Mouse (Mus musculus) hematopoietic stem cell, adult 5-6 weeks (primary cell): ENCODE data around the gene P4hb. TPM values are rescaled to one million over a fixed set of nuclear protein-coding genes. Genes with fewer than 3 reads are reported as not detected.
"Not testable (repeated sequence)": the region's sequence is repeated elsewhere in the genome, so short reads cannot be mapped to it uniquely, and the experiment has no call there.

Experiments used
- ATAC-seq, 2 experiments: fragments of 125-278 bp in 1 of 2; replicated peaks in 1 of 2; 2 replicates each; pipeline ENCODE4 v1.8.0; 2016 to 2017; ENCODE audit warnings: inconsistent platforms in 2 of 2, mild to moderate bottlenecking in 2 of 2, moderate number of reproducible peaks in 2 of 2, low read depth in 1 of 2, moderate TSS enrichment in 1 of 2; ENCODE audit not compliant: low FRiP score in 2 of 2, poor library complexity in 2 of 2, severe bottlenecking in 2 of 2, insufficient read depth in 1 of 2, low TSS enrichment in 1 of 2
- total RNA-seq: library from RNA; stranded (forward); fragments of 172-1452, 232-1000 nt; gene quantifications from 2 replicates; pipeline ENCODE4 v1.2.3, GENCODE M21; 2017

Gene P4hb
- total RNA-seq, 1 experiment from 2014 or later = 384 TPM

DNA sequence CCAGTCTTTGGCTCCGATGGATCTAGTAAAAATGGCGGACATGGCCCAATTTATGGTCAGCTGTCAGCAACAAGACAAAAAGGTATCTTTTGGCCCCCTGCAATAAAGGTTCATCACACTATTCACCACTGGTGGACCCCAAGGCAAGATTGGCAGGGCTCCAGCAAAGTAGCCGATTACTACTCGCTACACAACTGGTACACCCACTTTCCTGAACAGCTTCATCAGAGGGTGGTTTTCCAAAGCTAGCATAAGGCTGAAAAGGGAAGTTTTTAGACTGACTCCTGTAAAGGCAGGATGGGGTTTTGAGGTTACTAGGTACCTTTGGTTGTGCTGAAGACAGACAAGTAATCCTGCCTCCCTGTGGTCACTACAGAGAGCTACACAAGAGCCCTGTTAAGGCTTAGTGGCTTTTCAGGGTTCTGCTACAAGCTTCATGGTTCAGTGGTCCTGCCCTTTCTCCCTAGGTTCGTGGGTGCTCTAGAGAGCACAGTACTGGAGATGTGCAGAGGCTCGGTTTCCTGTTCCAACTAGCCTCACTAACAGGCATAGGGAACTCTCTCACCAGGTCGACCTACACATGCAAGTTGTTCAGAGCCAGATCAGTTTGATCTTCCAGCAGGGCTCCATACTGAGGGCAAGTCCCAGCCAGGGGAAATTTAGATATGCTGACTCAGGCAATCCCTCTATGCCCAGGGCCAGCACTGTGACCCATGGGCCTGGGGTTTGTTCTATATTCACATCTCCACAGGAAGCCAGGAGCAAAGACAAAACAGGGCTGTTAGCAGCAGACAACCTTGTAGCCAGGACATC is 4.4 kb upstream of the P4hb start:
- no peak for ATAC-seq

DNA sequence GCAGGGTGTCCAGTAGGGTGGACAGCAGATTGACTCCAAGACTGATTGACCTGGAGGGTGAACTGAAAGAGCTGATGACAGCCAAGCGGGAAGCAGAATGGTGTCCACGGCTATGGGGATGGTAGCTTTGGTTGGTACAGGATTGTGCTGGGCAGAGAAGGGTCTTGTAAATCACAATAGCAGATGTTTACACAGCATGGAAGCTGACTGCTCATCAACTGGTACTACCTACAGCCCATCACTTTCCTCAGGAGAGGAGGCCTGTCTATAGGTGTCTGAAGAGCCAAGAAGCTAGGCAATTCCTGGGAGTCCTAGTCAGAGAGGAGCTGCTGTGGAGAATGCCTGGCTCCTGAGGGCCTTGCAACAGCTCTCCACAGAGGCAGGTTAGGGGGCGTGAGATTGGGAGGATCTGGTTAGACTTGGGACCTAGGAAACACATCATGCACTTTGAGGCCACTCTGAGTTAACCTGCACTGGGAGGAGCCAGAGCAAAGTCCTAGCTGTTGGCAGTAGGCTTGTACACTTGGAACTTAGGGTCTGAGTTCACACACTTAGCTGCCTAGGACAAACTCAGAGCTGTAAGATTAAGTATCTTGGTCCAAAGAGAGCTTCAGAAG is 3.4 kb upstream of the P4hb start:
- no peak for ATAC-seq

DNA sequence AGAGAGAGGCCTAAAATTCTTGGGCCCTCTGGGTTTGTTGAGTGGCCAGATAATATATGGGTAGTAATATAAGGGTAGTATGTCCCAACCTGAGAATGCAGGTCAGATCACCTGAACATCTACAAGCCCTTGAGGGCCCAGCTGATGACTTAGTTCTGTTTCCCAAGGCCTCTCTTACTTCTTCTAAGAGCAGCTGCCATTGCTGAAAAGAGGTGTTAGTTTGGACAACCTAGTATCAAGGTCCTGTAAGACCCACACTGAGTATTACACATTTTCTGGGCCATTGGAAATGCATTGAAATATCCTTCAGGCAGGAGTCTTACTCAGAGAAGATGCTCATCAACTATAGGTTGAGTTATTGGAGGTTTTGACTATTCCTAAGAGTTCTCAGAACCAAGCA is 2.9 kb upstream of the P4hb start:
- no peak for ATAC-seq

DNA sequence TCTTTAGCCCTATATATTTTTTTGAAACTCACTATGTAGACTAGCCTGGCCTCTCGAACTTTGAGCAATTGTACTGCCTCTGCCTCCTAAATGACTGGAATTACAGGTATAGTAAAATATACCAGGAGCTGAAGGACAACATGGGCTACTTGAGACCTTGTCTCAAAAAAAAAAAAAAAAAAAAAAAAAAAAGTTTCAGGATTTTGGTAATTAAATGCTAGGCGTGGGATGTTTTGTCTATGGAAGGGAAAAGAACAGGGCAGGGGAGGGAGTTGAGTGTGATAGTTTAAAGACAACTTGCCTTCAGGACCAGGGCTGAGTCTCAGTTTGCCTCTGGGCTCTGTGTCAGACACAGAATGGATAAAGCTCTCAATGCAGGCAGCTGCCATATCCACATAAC is 2.0 kb upstream of the P4hb start:
- no peak for ATAC-seq

DNA sequence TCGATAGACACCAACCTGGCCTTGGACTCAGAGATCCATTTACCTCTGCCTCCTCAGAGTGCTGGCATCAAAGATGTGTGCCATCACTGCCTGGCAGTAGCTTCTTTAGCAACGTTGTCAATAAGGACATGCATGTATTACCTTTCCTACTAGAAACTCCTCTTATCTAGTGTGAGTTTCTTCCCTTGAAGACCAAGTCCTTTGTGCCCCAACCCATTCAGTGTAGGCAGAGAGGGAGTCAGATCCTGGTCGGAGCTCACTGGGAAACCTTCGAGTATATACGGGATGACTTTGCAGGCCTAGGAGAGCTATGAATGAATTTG is 1.2 kb upstream of the P4hb start:
- ATAC-seq = no peak

DNA sequence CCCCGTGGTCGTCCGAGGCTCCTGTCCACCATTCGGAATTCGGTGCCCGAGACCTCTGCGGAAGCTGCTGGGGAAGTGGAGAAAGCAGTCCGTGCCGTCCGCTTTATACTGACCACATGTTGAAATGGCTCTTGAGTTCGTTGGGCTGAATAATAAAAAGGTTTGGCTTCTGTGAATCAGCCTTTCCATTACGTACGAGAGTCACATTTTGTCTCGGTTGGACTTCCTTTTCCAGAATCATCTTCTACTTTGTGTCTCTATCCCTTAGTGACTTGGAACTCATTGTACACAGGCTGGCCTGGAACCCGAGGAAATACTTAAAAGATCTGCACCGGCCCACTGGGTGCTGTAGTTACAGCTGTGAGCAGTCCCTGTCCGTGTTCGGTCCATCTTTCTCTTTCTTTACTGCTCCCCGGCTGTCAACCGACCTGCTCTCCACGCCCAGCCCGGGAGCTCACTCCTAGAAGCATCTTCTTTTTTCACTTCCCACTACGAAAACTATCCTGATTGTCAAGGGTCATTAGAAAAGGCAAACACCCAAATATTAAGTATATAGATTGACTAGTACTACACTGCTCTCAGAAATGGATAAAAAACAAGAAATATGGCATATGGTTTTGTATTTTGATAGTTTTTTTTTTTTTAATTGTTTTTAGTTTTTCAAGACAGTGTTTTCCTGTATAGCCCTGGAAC is 678 bp upstream of the P4hb start:
- no peak; a peak in 1 of 4 replicates for ATAC-seq

DNA sequence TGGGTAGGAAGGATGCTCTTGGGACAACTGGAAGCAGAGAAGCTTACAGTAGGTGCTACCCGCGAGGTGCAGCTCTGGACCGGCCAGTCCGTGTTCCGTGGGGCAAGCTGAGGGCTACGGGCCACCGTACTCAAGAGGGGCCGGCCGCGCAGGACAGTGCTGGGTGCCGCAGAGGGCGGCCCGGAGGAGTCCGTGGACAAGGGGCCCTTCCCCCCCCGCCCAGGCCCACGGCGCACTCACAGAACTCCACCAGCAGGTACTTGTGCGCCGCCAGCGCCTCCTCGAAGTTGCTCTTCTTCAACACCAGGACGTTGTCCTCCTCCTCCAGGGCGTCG is 669 bp downstream of the P4hb start:
- no peak for ATAC-seq

DNA sequence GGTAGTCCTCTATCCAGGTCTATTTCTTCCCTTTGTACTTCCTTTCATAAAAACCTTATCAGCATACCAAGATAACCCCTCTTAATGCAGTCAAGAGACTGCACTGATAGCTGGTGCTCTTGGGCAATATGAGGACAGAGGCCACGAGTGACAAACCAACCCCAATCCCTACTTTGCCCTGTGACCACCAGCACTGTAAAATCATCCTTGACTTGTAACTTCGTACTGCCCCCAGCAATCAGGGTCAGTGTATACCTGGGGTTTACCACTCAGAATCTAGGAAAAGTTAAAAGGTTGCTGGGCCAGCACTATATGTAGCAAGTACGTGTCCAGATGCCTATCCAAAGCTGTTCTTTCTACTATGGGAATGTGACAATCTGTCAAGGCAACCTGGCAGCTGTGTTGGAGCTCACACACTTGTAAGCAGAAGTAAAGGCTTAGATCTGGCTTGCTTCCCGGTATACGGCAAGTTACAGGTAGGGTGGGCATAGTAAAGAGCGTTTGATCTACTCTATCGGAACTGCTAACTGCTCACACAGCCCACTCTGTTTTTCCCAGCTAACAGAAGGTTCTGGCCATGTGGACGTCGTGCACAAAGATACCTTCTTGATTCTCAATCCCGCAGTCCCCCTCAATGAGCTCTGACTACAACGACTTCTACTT is 1.2 kb downstream of the P4hb start:
- no peak for ATAC-seq

DNA sequence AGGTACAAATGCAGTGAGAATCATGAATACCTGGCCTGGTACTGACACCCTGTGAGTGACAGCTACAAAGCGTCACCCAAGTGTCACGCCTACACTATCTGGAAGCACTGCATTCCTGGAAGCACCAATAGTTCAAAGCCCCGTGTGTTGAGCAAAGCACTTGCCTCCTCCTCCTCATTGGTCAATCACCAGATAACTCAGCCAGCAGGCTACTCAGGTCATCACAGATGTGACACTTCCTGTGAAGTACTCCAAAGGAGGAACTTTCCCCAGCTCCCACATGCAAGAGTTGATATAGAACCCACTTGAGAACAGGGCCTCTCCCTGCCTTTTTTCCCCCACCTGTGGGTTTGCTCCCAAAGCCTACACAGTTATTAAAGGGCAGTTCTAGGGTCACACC is 1.9 kb downstream of the P4hb start:
- ATAC-seq = no peak; a peak in 1 of 4 replicates

DNA sequence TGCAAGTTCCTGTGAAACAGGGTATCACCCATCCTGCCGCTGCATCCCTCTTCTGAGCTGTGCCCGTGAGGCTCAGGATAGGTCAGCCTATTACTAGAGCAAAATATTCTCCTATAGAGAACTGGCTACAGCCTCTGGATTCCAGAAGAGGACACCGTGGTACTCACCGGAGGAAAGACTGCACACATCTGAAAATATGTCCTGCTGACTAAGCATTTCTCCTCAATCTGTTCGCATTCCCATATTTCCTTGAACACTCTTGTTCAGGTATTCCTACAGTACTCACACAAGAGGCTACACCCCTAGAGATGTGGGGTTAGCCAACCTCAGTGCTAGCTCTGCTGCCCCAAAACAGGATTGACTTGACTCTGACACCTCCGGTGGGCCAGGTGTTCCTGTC is 4.7 kb downstream of the P4hb start:
- ATAC-seq = no peak

DNA sequence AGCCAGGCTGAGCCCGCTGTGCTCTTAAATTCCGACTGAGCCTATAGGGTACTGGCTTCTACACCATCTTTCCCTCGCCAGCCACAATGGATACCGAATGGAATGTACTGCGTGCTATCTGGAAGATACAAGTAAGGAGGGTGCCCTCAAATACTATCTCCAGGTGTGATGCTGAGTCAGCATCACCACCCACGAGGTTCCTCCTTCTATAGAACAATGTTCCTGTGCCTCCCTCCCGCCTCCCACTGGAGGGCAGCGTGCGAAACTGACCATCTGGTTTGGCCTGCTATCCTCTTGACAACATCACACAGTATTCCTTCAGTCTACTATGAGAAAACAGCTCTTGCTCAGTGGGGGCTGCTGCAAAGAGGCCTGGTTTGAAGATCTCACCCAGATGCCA is 7.9 kb downstream of the P4hb start:
- no peak for ATAC-seq

DNA sequence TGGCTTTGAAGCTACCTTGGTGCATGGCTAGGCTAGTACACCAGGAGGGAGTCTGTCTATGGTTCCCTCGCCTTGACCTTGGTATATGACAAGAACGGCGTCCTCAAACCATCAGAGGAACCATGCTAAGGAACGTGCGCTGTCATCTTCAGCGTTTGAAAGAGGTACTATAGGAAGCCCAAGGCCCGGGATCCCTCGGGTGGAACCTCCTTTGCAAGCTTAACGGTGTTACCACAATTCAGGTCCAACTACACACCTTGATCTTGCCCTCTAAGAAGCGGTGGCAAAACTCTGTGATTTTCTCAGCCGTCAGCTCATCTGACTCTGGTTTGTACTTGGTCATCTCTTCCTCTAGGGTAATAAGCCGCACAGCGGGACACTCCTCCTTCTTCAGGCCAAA is 10.1 kb downstream of the P4hb start:
- ATAC-seq = no peak

DNA sequence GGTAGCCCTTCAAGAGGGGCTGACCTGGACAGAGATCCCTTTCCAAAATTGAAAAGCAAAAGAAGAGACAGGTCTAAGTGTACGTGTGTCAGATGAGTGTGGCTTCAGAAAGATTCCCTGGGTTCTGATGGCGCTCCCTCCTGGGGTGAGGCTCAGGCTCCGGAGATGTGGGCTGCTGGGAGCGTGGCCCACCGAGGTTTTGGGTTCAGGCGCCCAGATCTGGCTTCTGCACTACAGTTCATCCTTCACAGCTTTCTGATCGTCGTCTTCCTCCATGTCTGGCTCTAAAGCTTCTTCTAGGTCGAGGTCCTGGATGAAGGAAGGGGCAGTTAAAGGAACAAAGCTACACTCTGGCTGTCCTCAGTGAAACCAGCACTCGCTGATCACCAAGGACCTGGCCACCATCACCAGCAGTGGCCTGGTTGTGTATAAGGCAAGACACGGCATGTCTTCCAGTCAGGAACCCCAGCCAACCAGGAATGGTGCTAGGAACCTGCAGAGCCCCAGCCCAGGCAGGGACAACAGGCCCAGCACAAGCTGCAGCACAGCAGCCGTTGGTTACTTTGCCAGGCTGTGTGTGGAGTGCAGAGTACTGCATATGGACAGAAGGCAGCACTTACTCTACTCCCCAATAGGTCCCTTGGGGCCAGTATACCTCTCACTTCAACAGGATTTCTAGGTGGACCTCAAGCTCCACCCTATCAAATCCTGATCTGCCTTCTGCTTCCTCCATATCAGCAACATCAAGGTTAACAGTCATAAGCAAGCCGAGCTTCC is 11.9 kb downstream of the P4hb start:
- ATAC-seq = no peak

DNA sequence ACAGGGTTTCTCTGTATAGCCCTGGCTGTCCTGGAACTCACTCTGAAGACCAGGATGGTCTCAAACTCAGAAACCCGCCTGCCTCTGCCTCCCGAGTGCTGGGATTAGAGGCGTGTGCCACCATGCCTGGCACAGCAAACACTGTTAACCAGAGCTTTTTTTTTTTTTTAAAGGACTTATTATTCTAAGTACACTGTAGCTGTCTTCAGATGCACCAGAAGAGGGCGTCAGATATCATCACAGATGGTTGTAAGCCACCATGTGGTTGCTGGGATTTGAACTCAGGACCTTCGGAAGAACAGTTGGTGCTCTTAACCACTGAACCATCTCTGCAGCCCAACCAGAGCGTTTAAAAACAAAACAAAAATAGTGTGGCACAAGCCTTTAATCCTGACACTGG is 14.2 kb downstream of the P4hb start:
- not testable (repeated sequence) for ATAC-seq

DNA sequence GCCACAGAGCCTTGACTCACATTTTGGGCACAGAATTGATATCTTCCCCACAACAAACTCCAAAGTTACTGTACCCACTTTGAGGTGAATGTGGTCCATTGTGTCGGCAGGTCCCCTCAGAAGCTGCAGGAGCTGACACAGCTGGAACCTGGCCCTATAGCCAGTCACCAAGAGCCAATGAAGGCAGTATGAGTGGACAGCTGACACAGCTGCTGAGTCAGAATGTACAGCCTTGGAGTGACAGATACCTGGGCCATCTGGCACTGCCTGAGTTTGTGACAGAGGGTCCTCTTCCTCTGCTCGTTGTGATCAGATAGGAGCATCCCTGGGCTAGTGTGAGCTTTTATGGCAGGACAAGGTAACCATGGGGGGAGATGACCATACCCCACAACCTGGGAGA is 17.8 kb downstream of the P4hb start:
- no peak for ATAC-seq

DNA sequence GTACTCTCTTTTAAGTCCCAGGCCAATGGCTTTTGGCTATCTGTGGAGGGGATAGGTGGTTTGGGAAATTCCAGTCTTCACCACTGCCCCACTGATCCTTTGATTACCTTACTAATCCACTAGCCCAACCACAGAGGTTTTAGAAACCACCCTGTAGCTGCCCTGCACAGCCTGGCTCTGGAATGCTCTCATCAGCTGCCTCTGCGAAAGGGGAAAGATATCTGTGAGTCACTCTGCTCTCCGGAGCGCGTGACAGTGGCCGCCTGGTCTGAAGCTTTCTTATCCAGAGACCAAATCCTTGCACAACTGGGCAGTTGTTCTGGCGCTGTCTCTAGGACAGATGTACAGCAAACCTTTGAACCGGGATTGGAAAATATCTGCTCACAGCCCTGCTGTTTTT is 18.2 kb downstream of the P4hb start:
- ATAC-seq = no peak

DNA sequence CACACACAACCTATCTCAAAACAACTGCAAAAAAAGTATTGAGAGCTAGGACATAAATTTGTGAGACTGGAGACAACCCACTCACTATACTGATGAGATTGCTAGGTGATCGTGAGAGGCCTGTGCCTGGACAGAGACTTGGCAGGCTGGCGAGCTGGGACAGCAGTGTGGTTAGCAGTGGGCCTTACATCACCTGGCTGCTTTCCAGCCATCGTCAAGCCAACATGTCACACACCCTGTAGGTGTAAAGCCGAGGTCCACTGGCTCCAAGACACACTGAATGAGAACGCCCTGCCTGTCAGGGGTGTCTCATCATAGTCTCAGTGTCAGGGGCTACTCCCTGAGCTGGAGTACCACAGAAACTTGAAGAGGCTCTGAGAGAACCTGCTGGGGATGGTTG is 20.3 kb downstream of the P4hb start:
- ATAC-seq = no peak
